16 mouse cellular contexts compared by ENCODE assay signal in genomic region chrX:70327656-70328055, GRCm38 (mm10).
DNase-seq lines count a peak whose midpoint lies in the region.
"Had no signal": no experiment of that assay in that cellular context is flagged by ENCODE, and none has a peak within 500 bp of the region (broad histone marks: within the 10 kb centered on the region; RNA-seq: fewer than 3 reads in every experiment).

No protein-coding gene starts in this region.

- peak; percentile 85 for DNase-seq in ES-CJ7 (ENCODE audit: low read depth, low spot score)
- DNase-seq in R1 (ENCODE audit: low read depth, low spot score): peak; percentile 81
- peak; percentile 68 for DNase-seq in ZHBTc4 (ENCODE audit: low read depth, low spot score)
- DNase-seq in liver: no peak
- DNase-seq in lung, postnatal 36 days: no peak
- DNase-seq in kidney, adult 9 months: no peak
- DNase-seq: adrenal gland, adult 2 months; adrenal gland, postnatal 10 days; adrenal gland, postnatal 25 days; cerebellum, adult 11 months; cerebellum, adult 18-20 months; cerebellum, adult 8-10 months; cerebellum, adult 9-11 months; cerebellum, postnatal 14 days; cerebellum, postnatal 36 days; embryo, embryonic 11 days had no signal

Comparison
In these comparisons a context has a peak if more than half of its experiments do, and no peak if none do; other contexts are left out.
1. DNase-seq: peak in ES-CJ7 (single experiment), R1 (single experiment) and ZHBTc4 (single experiment); none in liver (single experiment), lung, postnatal 36 days (single experiment) and kidney, adult 9 months (single experiment).